Mouse (Mus musculus): ENCODE results near the gene Cul3.
A peak's percentile ranks its signal among the peaks of the same experiment; 100 is the strongest.
"Not testable (repeated sequence)": the region's sequence is repeated elsewhere in the genome, so short reads cannot be mapped to it uniquely, and the experiment has no call there.

Cul3 gene

DNA sequence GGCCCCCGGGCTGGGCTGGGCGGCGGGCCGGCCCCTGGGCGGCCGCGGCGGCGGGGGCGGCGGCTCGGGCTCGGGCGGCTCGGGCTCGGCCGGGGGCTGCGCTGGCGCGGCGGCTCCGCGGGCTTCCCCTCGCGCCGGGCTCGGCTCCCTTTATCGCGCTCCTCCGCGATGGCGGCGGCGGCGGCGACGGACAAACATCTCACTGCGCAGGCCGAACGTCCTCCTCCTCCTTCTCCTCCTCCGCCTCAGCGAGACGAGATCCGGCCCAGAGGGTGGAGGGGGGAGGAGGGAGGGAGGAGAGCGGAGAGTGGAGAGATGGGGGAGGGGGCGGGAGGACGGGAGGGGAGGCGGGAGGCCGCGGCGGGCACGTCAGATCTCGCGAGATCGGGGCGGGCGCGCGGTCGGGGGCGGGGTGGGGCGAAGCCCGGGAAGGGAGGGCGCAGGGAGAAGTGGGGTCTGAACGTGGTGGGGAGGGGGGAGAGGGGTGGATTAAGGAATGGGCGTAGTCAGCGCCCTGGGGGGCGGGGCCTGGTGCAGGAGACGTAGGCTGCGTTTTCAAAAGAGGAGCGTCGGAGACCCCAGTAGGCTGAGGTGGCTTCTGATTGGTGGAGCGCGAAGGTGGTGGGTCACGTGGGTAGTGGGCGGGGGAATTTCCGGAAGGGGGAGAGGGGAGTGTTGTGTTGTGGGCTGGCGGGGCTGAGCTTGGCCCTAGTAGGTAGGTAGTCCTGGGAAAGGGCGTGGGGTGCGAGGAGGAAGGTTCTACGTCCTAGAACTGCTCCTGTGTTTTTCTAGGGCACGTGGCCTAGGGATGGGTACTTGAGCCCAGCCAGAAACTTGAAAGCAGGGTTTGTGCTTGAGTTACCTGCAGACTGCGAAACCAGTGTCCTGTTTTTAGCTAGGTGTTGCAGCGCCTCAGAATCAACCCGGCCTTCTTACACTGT, at the start of gene Cul3:
Cul3 (minus strand) TSS at position 45 of the 941 bp plus-strand sequence.
- peak; percentile 97 for DNase-seq

DNA sequence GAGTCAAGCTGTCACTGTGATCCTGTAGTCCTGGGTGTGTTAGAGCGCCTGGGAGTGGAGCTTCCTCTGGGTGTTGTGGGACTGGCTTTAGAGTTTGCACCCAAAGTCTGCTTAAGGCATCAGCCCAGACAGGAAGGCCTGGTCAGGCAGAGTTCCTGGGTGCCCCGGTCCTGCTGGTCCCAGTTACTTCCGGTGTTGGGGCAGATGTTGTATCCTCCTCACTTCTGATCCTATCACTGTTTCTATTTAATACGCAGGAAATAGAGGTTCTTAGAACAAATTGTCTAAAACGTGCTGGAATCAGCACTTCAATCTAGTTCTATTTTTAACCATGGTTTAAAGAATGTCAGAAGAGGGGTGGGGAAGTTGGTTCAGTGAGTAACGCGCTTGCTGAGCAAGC, 49.2 kb upstream of the Cul3 start:
- DNase-seq: no peak

DNA sequence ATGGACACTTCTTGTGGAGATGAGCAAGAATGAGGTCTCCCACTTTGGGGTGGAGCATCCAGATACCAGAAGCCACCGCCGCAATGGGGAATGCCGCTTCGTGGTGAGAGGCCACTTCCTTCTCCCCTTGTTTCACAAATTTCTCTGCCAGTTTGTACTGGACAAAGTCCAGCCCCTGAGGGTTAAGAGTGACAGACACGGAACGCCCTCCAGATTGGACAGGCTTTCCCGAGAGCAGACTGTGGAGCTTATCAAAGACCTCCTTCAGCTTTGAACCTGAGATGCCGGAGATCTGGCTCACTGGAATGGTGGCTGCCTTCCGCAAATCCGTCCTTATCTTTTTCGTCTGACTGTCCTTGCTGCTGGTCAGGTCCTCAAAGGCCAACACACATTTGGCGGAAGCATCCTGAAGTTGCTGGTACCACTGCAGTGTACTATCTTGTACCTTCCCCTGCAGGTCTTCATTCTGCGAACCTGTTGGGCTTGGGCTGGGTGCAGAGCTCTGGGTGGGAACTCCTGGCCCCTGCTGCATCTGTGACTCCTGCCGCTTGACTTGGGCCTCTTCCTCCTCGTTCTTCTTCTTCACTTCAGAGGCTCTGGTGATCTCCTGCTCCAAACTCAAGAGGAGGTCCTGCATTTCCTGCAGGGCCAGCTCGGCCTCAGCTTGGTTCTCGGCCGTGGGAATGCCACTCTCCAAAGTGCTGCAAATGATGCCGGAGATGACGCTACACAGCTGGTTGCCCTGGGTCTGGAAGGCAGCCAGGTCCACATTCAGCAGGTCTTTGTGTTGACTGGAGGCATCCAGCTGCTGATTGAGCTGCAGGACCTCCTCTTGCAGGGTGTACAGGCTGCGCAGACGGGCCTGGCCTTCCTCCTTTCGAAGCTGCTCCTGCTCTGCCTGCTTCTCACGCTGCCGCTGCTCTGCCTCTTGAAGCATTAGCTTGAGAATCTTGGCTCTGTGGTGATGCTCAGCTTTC, 43.6 kb upstream of the Cul3 start:
- peak; percentile 36 to 78 for DNase-seq

DNA sequence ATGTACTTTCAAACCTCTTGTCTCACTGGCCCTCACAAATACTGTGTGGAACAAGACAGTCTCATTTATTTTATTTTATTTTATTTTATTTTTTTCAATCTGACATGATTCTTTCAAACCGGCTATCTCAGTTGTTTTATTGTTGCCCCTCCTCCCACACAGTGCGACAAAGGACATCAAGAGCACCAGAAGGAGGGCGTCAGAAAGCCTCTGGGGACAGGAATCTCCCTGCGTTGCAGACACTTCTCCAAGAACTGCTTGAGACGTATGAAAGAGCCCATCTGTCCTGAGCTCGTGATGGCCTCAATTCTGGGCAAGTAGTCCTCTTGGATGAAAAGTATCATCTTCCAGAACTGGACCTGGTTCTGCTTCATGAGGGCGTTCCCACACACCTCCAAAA, 42.6 kb upstream of the Cul3 start:
- DNase-seq: no peak

DNA sequence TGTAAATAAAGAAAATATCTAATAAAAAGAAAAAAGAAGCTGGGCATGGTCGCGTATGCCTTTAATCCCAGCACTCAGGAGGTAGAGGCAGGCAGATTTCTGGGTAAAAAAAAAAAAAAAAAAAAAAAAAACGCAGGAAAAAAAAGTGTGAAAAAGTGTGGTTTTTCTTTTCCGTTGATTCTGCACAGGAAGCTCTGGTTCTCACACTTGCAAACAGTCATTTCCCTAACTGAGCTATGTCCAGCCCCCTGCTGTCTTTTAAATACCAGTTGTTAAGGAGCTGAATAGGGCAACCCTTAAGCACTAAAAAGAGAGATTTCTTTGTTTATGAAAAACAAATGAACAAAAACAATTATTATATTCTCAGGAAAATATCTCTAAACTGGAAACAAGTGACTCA, 41.0 kb upstream of the Cul3 start:
- no peak for DNase-seq

DNA sequence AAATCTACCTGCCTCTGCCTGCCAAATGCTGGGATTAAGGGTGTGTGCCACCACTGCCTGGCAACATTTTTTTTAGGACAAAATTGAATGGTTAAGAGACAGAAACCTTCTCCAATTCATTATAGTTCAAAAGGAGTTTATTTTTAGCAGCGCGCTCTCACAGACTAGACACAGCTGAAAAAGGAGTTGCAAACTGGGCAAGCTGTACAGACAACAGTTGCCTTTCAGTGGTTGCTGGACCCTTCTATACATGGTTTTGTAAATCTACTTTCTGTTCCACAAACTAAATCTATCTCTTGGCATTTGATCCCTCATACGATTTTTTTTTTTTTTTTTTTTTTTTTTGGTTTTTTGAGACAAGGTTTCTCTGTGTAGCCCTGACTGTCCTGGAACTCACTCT, 31.7 kb upstream of the Cul3 start:
- no peak for DNase-seq

DNA sequence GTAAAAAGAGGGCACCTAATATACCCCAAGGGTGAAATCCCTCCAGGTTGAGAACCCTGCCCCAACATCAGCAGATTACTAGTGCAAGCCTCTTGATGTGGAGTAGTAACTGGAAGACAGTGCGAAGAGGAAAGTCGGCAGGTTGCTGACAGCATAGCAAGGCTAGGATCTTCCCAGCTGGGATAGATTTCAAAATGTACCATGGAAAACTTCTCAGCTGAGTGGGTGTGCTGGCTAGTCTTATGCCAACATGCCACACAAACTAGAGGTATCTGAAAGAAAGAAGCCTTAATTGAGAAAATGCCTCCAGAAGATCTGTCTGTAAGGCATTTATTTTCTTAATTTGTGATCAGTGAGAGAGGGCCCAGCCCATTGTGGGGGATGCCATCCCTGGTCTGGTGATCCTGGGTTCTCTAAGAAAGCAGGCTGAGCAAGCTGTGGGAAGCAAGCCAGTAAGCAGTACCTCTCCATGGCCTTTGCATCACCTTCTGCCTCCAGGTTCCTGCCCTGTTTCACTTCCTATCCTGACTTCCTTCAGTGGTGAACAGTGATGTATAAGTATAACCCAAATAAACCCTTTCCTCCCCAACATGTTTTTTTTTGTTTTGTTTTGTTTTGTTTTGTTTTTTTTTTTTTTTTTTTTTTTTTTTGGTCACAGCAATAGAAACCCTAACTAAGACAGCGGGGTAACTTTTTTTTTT, 31.1 kb upstream of the Cul3 start:
- DNase-seq: no peak

DNA sequence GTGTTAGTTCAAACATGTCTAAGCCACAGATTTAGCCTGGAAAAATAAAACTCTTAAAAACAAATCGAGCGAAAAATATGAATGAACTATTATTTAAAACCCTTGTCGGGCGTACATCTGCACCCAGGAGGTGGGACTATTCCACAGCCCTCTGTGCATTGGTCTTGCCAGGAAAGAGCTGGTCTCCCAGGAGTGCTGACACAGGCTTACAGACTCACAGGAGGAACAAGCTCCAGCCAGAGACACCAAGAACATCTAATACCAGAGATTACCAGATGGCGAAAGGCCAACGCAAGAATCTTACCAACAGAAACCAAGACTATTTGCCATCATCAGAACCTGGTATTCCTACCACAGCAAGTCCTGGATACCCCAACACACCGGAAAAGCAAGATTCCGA, 23.2 kb upstream of the Cul3 start:
- DNase-seq: no peak

DNA sequence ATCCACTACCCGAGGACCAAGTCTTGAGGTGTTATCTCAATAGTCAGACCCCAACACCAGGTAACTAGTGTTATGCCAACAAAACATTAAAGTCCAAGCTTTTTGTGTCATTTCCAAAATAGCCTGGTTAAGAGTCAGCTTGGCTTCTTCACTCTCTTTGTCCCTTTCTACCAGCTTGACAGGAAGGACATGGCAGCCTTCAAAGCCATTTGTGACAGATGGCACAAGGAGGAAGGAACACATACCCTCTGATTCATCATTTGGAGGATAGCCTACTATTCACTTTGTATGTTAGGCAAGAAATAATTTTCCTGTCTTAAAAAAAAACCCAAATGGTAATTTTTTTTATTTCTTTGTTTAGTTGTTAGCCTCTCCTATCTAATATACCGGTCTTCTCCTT, 22.7 kb upstream of the Cul3 start:
- no peak for DNase-seq

DNA sequence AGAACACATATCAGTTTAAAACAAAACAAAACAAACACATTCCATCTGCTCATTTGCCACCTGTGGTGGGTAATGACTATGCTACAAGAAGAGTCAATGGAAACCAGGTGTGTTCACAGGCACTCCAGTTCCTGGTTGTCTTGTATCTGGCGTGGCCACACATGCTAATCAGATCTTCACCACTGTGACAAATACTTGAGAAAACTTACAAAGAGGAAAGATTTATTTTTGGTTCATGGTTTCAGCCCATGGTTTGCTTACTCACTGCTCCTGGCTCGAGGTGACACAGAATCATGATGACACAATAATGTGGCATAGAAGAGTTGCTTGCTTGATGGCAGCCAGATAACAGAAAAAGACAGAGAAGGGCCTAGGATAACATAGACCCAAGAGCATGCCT, 22.1 kb upstream of the Cul3 start:
- no peak for DNase-seq

DNA sequence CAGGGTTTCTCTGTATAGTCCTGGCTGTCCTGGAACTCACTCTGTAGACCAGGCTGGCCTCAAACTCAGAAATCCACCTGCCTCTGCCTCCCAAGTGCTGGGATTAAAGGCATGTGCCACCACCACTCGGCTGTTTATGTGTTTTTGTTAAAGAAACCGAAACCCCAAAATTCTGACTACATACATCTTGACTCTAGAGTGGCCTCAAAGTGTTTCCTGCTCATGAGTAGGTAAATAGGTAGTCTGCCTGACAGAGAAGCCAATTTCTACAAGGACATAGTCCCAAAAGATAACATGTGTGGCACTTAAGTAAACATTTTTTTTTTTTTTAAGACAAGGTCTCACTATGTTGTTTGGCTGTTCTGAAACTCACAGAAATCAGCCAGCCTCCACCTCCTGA, 21.5 kb upstream of the Cul3 start:
- DNase-seq: not testable (repeated sequence)

DNA sequence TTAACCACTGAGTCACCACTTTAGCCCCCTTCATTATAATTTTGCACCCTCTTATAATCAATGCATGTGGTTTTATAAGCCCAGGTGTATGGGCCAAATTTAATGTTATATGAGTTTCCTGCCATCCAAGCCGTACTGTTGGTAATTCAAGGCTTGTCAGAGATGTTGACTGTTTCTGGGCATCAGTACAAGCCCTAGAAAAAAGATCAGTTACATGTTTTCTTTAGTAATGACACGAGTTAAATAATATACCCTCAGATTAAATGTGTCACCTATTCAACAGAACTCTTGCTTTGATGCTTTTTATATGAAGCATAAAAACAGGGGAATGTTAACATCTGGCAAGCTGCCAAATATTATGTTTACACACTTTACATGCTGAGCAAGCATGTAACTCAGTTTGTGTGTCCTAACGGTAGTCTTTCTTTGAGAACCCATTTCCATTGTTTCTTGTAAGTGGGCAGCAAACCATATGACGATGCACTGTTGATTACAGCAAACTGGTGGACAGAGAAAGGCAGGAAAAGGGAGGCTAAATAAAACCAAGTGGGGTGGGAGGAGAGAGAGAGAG, 19.8 kb upstream of the Cul3 start:
- no peak for DNase-seq

DNA sequence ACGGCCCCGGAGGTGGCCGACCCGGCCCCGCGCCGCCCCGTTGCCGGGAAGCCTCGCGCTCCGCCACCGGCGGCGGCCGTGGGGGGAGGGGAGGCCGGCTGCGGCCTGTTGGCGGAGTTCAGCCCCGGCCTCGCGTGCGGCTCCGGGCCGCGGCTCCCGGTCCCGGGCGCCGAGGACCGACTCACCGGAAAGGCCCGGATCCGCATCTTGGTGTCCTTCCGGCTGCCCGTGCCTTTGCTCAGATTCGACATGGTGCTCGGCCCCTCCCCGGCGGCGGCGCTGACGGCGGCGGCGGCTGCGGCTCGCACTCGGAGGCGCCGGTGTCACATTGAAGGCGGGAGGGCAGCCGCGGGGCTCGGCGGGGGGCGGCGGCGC, 232 bp downstream of the Cul3 start:
- DNase-seq: peak; percentile 76 to 86

DNA sequence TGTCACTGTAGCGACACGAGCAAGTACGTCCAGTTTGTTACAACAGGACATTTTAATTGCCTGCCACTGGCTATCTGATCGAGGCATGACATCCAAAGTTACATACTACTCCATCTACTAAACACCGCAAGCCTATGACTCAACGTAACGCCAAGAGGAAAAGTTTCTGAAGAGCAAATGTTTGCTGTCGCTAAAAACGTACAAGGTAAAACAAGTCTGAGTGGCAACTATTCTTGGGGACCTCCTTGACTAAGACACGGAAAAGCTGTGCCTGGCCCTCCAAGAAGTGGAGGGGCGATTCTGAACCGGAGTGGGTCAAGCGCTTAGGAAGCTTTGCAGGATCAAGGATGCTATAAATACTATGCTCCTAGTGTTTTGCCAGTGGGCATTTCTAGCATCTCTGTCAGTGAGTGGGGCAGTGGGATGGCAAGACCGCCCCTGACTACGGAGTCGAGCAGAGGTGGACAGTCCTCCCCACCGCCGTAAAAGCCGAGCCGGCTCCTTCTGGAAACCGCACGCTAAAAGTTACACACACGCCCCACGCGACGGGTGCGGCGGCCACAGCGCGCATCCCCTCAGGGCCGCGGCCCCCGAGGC, 757 bp downstream of the Cul3 start:
- DNase-seq: peak in 1 of 2 experiments; percentile 45

DNA sequence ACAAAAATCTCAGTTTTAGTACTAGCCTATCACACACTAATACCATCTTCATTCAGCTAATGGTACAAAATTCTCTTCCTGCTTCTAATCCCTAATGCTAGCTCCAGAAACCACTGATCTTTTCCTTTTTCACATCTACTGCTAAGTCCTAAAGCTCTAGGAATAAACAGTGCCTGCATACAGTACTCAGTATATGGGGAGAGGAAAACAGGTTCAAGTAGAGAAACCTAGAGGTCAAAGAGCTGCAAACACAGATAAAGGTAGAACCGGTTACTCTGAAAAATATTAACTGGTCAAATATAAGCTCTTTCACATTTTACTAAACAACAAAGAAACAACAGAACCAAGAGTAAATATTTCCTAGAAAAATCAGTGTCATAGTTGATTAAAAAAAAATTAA, 1.9 kb downstream of the Cul3 start:
- DNase-seq: no peak

DNA sequence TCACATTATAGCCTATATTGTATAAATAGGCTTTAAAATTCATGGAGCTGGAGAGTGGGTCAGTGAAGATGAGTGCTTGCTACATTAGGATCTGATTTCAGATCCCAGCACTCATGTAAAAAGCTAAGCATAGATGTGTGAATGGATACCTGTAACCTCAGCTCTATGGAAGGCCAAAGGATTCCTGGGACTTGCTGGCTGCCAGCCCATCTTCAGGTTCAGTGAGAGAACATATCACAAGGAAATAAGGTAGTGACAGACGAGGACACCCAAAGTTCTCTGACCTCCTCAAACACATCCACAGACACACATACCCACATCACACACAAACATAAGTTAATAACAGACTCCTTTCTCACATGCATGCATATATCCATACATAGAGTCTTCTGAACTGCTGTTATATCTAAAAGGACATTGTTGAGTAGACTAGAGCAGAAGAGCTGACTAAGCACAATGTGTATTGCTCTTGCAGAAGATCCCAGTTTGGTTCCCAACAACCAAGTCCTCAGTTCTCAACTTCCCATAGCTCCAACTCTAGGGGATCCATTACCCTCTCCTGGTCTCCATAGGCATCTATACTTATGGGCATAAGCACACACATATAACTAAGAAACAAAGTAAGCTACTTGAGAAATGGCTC, 4.4 kb downstream of the Cul3 start:
- DNase-seq: no peak

DNA sequence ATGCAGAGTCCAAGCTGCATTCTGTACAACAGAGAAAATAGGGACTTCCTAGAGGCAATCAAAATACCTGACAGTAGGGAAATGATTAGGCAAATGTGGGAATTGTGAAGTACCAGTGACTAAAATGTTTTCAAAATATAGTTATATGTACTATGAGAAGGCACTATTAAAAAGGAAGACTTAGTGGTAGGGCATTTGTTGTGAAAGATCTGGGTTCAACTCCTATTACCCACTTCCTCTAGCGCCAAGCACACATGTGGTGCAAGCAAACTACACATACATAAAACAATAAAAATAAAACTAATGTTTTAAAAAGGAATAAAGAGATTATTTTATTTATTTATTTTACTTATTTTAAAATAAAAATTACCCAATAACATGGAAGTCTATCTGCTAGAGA, 5.2 kb downstream of the Cul3 start:
- DNase-seq: no peak

DNA sequence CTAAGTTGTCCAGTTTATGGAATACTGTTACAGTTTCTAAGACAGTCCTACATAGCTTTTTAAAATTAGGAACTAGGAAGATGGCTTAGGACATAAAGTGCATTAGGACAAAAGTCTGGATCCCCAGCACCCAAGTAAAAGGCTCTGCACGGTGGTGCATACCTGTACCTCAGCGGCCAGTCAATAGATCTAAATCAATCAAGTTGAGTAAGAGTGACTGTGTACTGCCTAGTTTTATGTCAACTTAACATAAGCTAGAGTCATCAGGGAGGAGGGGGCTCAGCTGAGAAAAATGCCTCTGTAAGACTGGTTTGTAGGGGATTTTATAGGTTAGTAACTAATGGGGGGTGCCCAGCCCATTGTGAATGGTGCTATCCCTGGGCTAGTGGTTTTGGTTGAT, 9.3 kb downstream of the Cul3 start:
- no peak for DNase-seq

DNA sequence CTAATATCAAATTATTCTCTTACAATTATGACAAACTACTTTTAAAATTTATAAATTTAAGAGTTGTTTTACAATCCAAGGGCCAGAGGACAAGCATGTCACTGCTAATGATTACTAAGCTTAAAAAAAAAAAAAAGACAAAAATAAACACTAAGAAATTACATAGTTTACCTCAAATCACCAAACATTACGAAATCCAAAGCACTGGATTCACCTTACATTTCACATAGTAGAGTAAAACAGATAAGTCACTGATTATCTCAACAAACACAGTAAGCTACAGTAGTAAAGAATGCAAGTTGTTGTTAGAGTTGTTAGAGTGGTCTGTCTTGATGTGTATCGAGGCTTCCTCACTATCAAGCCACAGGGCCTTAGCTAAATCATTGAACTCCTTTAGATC, 14.5 kb downstream of the Cul3 start:
- DNase-seq: no peak

DNA sequence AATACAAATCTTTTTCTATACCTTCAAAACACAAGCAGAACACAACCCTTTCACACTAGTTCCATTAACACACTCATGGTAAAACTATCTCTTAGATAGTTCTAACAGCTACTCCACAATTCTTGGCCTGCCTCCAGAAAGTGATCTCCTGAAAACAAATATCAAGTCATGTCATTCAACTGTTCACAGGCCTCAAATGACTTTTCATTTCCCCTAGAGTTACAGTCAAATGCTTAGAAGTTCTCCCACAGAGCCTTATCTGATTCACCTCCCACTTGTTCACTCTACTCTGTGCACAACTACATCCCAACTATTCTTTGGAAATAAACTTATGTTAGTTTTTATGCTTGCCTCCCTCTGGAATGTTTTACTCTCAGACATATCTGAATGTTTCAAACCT, 15.9 kb downstream of the Cul3 start:
- no peak for DNase-seq

DNA sequence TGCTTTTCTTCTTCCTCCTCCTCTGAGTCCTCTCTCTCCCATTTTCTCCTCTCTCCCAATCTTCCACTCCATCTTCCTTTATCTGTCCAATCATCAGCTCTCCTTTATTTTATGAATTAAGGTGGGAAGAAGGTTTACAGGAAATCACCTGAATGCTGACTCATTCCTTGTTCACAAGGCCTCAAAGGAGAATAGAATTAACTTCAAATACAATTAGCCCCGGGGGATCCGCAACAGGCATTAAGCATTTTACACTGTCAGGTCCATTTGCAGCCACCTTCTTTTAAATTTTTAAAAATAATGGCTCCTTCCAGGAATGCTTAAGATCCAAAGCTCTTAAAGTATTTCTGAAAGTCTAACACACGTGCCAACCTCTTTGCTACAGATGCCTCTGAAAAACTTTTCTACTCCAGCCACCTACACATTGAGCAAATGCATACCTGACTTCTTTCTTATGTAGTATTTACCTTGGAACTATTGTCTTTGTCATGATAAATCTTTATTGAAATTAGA, 24.7 kb downstream of the Cul3 start:
- no peak for DNase-seq

DNA sequence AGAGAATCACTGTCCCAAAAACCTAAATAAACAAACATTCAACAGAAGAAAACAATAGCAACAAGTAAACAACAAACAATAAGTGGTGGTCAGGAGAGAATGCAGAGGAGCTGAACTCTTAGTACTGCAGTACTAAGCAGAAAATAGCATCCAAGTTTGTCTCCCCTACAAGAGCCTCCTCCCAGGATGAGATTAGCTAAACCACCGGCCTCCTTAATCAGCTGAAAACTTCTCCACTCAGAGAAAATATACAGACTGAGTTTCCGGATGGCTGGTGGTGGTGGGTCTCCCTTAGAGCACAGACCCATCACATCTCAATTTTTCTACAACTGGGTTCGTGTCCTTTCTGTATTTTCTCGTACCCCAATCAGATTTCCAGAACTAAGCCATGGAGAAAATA, 47.0 kb downstream of the Cul3 start:
- DNase-seq: no peak
